Mouse (Mus musculus) liver, embryonic 14.5 days (tissue): Measurements from ENCODE around the gene Nr1i3. TPM values are rescaled to one million over a fixed set of nuclear protein-coding genes. Genes with fewer than 3 reads are reported as not detected.

Experiments
- ATAC-seq: fragments of 200-750 bp; cut with Nextera tagmentation; 2 replicates; pipeline ENCODE4 v1.8.0; 2017; ENCODE audit warnings: moderate number of reproducible peaks, mild to moderate bottlenecking, moderate library complexity; ENCODE audit not compliant: insufficient read depth
- DNase-seq, 3 experiments: peaks; one replicate each; pipeline ENCODE4 v3.0.0-alpha.2; 2012 to 2013; ENCODE audit warnings: low read depth in 3 of 3, low spot score in 3 of 3
- H3K27ac ChIP-seq: fragments of 300-500 bp; sonication (generic); 2 replicates; pipeline ENCODE4 v1.5.1; 2014; ENCODE audit warnings: moderate library complexity, mild to moderate bottlenecking, control low read depth, inconsistent platforms
- H3K27me3 ChIP-seq: fragments of 300-500 bp; sonication (generic); 2 replicates; pipeline ENCODE4 v1.6.1; 2014; ENCODE audit warnings: mild to moderate bottlenecking, low read length, moderate library complexity; ENCODE audit not compliant: control insufficient read depth, insufficient read depth
- H3K36me3 ChIP-seq: fragments of 300-500 bp; sonication (generic); replicated peaks from 2 replicates; pipeline ENCODE4 v1.6.1; 2014; ENCODE audit warnings: low read depth; ENCODE audit not compliant: control insufficient read depth, insufficient read depth
- H3K4me1 ChIP-seq, 2 experiments: fragments of 200-500 bp in 1 of 2; fragments of 300-500 bp in 1 of 2; sonication (generic) in 1 of 2; replicated peaks; 2 replicates each; pipeline ENCODE4 v1.6.1; 2012 to 2014; ENCODE audit warnings: antibody characterized with exemption in 1 of 2, inconsistent platforms in 1 of 2, low read length in 1 of 2; ENCODE audit not compliant: control insufficient read depth in 2 of 2, insufficient read depth in 2 of 2
- H3K4me2 ChIP-seq: fragments of 300-500 bp; sonication (generic); 2 replicates; pipeline ENCODE4 v1.6.1; 2014; ENCODE audit warnings: low read depth, mild to moderate bottlenecking, control low read depth, moderate library complexity
- H3K4me3 ChIP-seq, 2 experiments: fragments of 200-500 bp in 1 of 2; fragments of 300-500 bp in 1 of 2; sonication (generic) in 1 of 2; 2 replicates each; pipeline ENCODE4 v1.5.1; 2012 to 2014; ENCODE audit warnings: low read depth in 2 of 2, low read length in 2 of 2, mild to moderate bottlenecking in 2 of 2, control low read depth in 1 of 2, inconsistent platforms in 1 of 2, moderate library complexity in 1 of 2; ENCODE audit not compliant: insufficient read depth in 1 of 2
- H3K9ac ChIP-seq: fragments of 300-500 bp; sonication (generic); replicated peaks from 2 replicates; pipeline ENCODE4 v1.6.1; 2014; ENCODE audit warnings: mild to moderate bottlenecking, control low read depth, moderate library complexity
- H3K9me3 ChIP-seq: fragments of 300-500 bp; sonication (generic); 2 replicates; pipeline ENCODE4 v1.6.1; 2016; ENCODE audit warnings: low read length, mixed read lengths; ENCODE audit not compliant: control insufficient read depth
- CTCF ChIP-seq: IDR thresholded peaks from 2 replicates; pipeline ENCODE4 v1.5.1; 2016; ENCODE audit warnings: antibody characterized with exemption, low read depth, control low read depth
- EP300 ChIP-seq: IDR thresholded peaks from 2 replicates; pipeline ENCODE4 v1.6.1; 2016; ENCODE audit warnings: antibody characterized with exemption, low read depth
- WGBS: fragments of 180-500 bp; shearing (Covaris S2); extraction: QIAGEN DNeasy Blood & Tissue Kit; methylation state at CpG from one replicate; pipeline ENCODE4 v1.1.7; 2014; ENCODE audit not compliant: insufficient replicate concordance; 5-methylcytosine and 5-hydroxymethylcytosine counted together
- polyA plus RNA-seq, 2 experiments: library from polyadenylated mRNA; depleted of rRNA in 1 of 2; stranded (reverse) in 1 of 2; unstranded in 1 of 2; fragments of >200 nt; fragmentation: Nextera tagmentation in 1 of 2; extraction: Ambion mirVana in 1 of 2; gene quantifications; 2 replicates each; pipeline versions ENCODE4 v1.2.1 to v1.2.3; 2012 to 2014

Nr1i3 gene
- polyA plus RNA-seq, 2 experiments, result 0.88 to 1.0 TPM

DNA sequence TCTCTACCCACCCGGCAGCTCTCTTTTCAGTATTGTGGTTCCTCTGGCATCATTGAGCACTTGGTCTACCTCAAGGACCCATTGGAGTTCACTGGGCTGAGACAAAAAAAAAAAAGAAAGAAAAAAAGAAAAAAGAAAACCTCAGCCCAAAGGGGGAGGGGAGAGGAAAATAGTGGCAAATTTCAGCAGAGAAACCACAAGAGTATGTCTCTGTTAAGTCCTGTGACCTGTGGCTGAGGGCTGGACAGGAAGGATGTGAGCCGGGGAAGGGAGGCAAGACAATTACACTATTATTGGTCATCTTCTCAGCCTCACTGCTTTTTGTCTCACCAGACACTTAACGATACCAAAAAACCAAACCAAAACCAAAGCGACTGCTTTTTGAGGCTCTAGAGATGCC lies 18.1 kb downstream of the Nr1i3 start:
- H3K4me2 ChIP-seq, result no peak overlapping the region; the same call in 1 of the 2 replicates
- H3K4me3 ChIP-seq, result no peak overlapping the region
- H3K27me3 ChIP-seq, result no peaks in the 10 kb centered on the region
- peaks cover 12 to 24% of the 10 kb centered on the region in 2 experiments for H3K4me1 ChIP-seq
- ATAC-seq (no peak), DNase-seq (no peak)
- H3K9ac ChIP-seq, result no peak overlapping the region
- no peaks in the 10 kb centered on the region for H3K9me3 ChIP-seq
- TF ChIP-seq CTCF (no peak), EP300 (no peak)
- peaks cover 14% of the 10 kb centered on the region for H3K36me3 ChIP-seq
- H3K27ac ChIP-seq, result no peak overlapping the region
- WGBS, result 24% methylated on average over 4 of the region's 4 CpGs

DNA sequence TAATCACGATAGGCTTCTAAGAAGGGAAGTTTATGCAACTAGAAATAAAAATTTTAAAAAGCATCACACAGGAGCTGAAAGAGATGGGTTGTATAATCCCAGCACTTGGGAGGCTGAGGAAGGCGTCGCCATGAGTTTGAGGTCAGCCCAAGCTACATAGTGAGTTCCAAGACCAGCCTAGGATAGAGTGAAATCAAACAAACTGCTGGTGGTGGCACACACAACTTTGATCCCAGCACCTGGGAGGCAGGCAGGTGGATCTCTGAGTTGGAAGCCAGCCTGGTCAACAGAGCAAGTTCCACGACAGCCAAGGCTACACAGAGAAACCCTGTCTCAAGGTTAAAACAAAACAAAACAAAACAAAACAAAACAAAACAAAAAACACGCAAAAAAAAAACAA lies 18.6 kb downstream of the Nr1i3 start:
- no peak overlapping the region for H3K27ac ChIP-seq
- H3K4me3 ChIP-seq, result peak overlapping the region in 1 of 2 experiments; percentile 20; a peak in 1 of 4 replicates
- no peak for DNase-seq
- ATAC-seq, result no peak
- no peaks in the 10 kb centered on the region for H3K9me3 ChIP-seq
- H3K4me2 ChIP-seq, result peak overlapping the region; percentile 45
- WGBS, result 43% methylated on average over 5 of the region's 5 CpGs
- H3K9ac ChIP-seq, result no peak overlapping the region
- H3K27me3 ChIP-seq, result no peaks in the 10 kb centered on the region
- TF ChIP-seq EP300, result no peak
- TF ChIP-seq CTCF, result no peak
- H3K4me1 ChIP-seq, result peaks cover 12 to 24% of the 10 kb centered on the region in 2 experiments
- H3K36me3 ChIP-seq, result peaks cover 19% of the 10 kb centered on the region

DNA sequence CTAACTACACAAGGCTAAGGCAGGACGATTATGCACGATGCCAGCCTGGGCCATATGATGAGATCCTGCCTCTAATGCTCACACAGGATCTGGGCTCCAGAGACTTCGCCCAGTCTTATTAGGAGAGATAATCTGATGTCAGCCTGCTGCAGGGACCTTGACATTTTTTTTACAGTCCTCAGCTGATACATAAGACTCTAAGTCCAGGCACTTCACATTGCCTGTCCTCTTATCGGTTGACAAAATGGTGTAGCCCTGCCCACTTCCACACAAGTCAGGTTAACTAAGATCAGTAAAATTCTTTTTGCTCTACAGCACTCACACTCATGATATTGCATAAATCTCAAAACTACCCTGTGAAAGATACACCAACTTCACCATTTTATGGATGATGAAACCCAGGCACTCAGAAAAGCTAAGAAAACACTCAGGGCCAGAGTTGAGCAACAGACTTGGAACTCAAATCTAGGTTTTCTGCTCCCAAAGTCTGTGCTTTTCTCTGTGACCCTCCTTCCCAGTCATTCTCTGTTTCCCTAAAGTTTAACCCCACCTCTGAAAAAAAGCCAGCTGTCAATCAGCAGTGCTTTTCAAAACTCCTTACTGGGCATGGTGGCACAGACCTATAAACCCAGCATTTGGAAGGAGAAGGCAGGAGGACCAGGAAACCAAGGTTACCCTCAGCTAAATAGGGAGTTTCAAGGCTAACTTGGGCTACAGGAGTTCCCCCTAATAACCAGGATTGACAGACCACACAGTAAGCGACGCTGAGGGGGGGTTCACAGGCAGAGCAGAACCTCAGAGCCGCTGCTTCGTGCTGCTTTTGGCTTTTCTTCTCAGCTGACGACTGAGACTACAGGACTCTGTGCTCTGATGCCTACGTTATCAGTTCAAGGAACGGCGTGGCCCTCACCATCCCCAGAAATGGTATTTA lies 19.3 kb downstream of the Nr1i3 start:
- Histone ChIP-seq H3K4me1 (peaks cover 12 to 24% of the 10 kb centered on the region in 2 experiments), H3K27ac (peak overlapping the region; percentile 23), H3K27me3 (no peaks in the 10 kb centered on the region), H3K4me3 (peak overlapping the region; percentile 25 to 42; a peak in 3 of 4 replicates), H3K9ac (0 out of 2 replicates have a peak overlapping the region, but pooled peaks have one; percentile 13), H3K9me3 (no peaks in the 10 kb centered on the region), H3K4me2 (peak overlapping the region; percentile 45), H3K36me3 (peaks cover 26% of the 10 kb centered on the region)
- DNase-seq (peak in 1 of 3 experiments; percentile 20), ATAC-seq (peak; percentile 65)
- 21% methylated on average over 12 of the region's 12 CpGs for WGBS
- TF ChIP-seq EP300, result no peak
- TF ChIP-seq CTCF, result no peak

- DNase-seq (no peak), ATAC-seq (no peak)
- WGBS, result 24% methylated on average over 14 of the region's 14 CpGs
- Histone ChIP-seq H3K4me1 (peaks cover 12 to 24% of the 10 kb centered on the region in 2 experiments), H3K4me2 (peak within 1 kb of the TSS; percentile 30), H3K9ac (0 out of 2 replicates have a peak within 1 kb of the TSS, but pooled peaks have one; percentile 27), H3K27ac (peak within 1 kb of the TSS; percentile 23), H3K27me3 (no peaks in the 10 kb centered on the region), H3K4me3 (peak within 1 kb of the TSS; percentile 25 to 42), H3K9me3 (no peaks in the 10 kb centered on the region), H3K36me3 (peaks cover 37% of the 10 kb centered on the region)
- TF ChIP-seq CTCF, result no peak
These were observed 20.4 kb downstream of the Nr1i3 start, which contains the start of gene Fcer1g for GRCm38 (mm10) chr1:171234126-171234525. Gene Fcer1g (minus strand): TSS chr1:171234365.

DNA sequence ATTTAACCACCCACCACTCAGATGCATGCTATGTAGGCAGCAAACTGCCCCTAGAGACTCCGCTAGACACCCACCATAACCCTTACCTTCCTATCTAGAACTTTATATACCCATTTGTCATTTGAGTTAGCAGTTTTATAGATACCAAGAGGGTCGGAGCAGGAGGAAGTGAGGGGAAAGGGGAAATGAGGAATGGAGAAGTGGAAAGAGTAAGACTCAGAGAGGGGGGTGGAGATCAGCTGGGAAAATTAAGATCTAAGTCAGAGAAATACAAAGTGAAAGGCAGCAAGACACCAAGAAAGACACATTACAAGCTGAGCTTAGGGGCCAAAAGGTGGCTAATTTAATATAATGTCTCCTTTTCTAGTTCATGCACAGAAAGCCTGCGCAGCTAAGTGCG lies 20.8 kb downstream of the Nr1i3 start:
- no peak for TF ChIP-seq CTCF
- TF ChIP-seq EP300, result no peak
- H3K4me1 ChIP-seq, result peaks cover 12 to 24% of the 10 kb centered on the region in 2 experiments
- H3K9me3 ChIP-seq, result no peaks in the 10 kb centered on the region
- no peak overlapping the region for H3K4me3 ChIP-seq
- no peak for ATAC-seq
- H3K4me2 ChIP-seq, result no peak overlapping the region; the same call in 1 of the 2 replicates
- H3K27me3 ChIP-seq, result no peaks in the 10 kb centered on the region
- no peak for DNase-seq
- peaks cover 39% of the 10 kb centered on the region for H3K36me3 ChIP-seq
- no peak overlapping the region for H3K9ac ChIP-seq
- WGBS, result 66% methylated on average over 4 of the region's 4 CpGs
- no peak overlapping the region for H3K27ac ChIP-seq
